Mouse (Mus musculus) testis, adult 2 months (tissue): ENCODE data around the gene Nme8.

Experiments
- CTCF ChIP-seq: fragments of 200-500 bp; IDR thresholded peaks from 2 replicates; pipeline ENCODE4 v1.5.1; 2012; ENCODE audit warnings: low read depth, mild to moderate bottlenecking, inconsistent platforms, low read length, moderate library complexity; ENCODE audit not compliant: control insufficient read depth, insufficient read depth, insufficient replicate concordance
- POLR2A ChIP-seq: fragments of 200-500 bp; IDR thresholded peaks from 2 replicates; pipeline ENCODE4 v1.6.1; 2012; ENCODE audit warnings: low read depth, mild to moderate bottlenecking, inconsistent platforms, low read length, moderate library complexity; ENCODE audit not compliant: control insufficient read depth

- no peak for TF ChIP-seq CTCF
- no peak for TF ChIP-seq POLR2A
These were observed 71.1 kb downstream of the Nme8 start for GRCm38 (mm10) chr13:19626473-19626872.
